Mouse (Mus musculus) embryo, embryonic 11 days (tissue): ENCODE measurements around the gene 1700029H14Rik.

Experiments used
- DNase-seq: peaks from one replicate; pipeline ENCODE4 v3.0.0-alpha.2; 2015

The 1700029H14Rik gene

GRCm38 (mm10) chr8:13540122-13540521 lies 22.1 kb downstream of the 1700029H14Rik start:
- no peak for DNase-seq

- no peak for DNase-seq
Observed at GRCm38 (mm10) chr8:13538821-13539220, 23.4 kb downstream of the 1700029H14Rik start.

GRCm38 (mm10) chr8:13537102-13537501 lies 25.2 kb downstream of the 1700029H14Rik start:
- DNase-seq: no peak

- DNase-seq: no peak
Observed at GRCm38 (mm10) chr8:13533123-13533522, 29.1 kb downstream of the 1700029H14Rik start.

- no peak for DNase-seq
Observed at GRCm38 (mm10) chr8:13531602-13532171, 30.6 kb downstream of the 1700029H14Rik start.

GRCm38 (mm10) chr8:13530941-13531340 lies 31.3 kb downstream of the 1700029H14Rik start:
- peak; percentile 13 for DNase-seq

GRCm38 (mm10) chr8:13530401-13530800 lies 31.9 kb downstream of the 1700029H14Rik start:
- DNase-seq: no peak

GRCm38 (mm10) chr8:13529891-13530316 lies 32.4 kb downstream of the 1700029H14Rik start:
- no peak for DNase-seq

GRCm38 (mm10) chr8:13529011-13529840 lies 33.0 kb downstream of the 1700029H14Rik start:
- no peak for DNase-seq

- DNase-seq: no peak
Observed at GRCm38 (mm10) chr8:13521392-13521791, 40.9 kb downstream of the 1700029H14Rik start.

- DNase-seq: no peak
Observed at GRCm38 (mm10) chr8:13520349-13520748, 41.9 kb downstream of the 1700029H14Rik start.

GRCm38 (mm10) chr8:13519503-13519902 lies 42.8 kb downstream of the 1700029H14Rik start:
- no peak for DNase-seq

- DNase-seq: no peak
Observed at GRCm38 (mm10) chr8:13517284-13517781, 44.9 kb downstream of the 1700029H14Rik start.

GRCm38 (mm10) chr8:13516728-13517127 lies 45.5 kb downstream of the 1700029H14Rik start:
- no peak for DNase-seq

GRCm38 (mm10) chr8:13516011-13516442 lies 46.2 kb downstream of the 1700029H14Rik start:
- DNase-seq: no peak

- DNase-seq: no peak
Observed at GRCm38 (mm10) chr8:13513556-13514370, 48.5 kb downstream of the 1700029H14Rik start.

- DNase-seq: no peak
Observed at GRCm38 (mm10) chr8:13512677-13513076, 49.6 kb downstream of the 1700029H14Rik start.

GRCm38 (mm10) chr8:13512016-13512415 lies 50.2 kb downstream of the 1700029H14Rik start:
- DNase-seq: no peak

- no peak for DNase-seq
Observed at GRCm38 (mm10) chr8:13507284-13507937, 54.9 kb downstream of the 1700029H14Rik start.

- no peak for DNase-seq
Observed at GRCm38 (mm10) chr8:13506849-13507248, 55.4 kb downstream of the 1700029H14Rik start.

- no peak for DNase-seq
Observed at GRCm38 (mm10) chr8:13504894-13505674, 57.2 kb downstream of the 1700029H14Rik start.
